Mouse (Mus musculus) brain, embryonic 14.5 days (tissue): Measurements from ENCODE around the gene Hadhb.

Source experiments
- CTCF ChIP-seq: fragments of 200-500 bp; IDR thresholded peaks from 2 replicates; pipeline ENCODE4 v1.5.1; 2012; ENCODE audit warnings: inconsistent platforms, mild to moderate bottlenecking, moderate library complexity, borderline replicate concordance; ENCODE audit not compliant: insufficient read depth, insufficient read length; ENCODE audit errors: extremely low read depth
- POLR2A ChIP-seq: fragments of 200-500 bp; IDR thresholded peaks from 2 replicates; pipeline ENCODE4 v1.6.1; 2012; ENCODE audit warnings: mild to moderate bottlenecking, inconsistent platforms, borderline replicate concordance; ENCODE audit not compliant: poor library complexity, insufficient read depth, insufficient read length, severe bottlenecking; ENCODE audit errors: extremely low read depth

DNA sequence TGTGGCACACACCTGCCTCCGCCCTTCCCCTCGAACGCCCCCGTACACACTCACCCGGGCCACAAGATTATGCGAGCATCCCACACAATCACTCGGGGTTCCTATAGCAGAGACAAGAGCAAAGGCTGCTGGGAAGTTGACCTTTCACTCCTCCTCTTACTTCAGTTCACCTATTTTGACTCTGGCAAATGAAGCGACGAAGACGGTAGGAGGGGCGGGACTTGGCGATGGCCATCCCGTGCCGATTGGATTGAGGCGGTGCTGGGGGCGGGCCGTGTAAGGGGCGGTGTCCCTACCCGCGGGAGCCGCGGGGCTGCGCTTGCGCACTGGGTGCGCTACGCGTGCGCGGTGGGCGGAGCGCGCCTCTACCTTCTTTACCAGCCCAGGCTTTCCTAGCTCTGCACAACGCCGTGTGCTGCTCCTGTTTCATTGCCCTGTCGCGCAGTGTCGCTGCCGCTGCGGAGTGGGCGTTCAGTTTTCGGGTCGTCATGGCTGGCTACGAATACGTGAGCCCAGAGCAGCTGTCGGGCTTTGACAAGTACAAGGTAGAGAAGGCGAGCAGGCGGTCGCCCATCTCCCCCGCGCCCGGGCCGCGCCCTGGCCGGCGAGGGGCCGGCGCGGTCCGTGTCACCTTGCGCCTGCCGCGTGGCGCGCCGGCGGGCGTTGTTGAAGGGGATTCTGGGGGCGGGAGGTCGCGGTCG, 77.4 kb downstream of the Hadhb start, which contains the start of gene Selenoi:
- TF ChIP-seq POLR2A: peak; percentile 73; the same call in 1 of the 2 replicates
- TF ChIP-seq CTCF: no peak
